11 mouse cellular contexts compared by ENCODE assay signal in genomic region chr17:29993488-29993887, GRCm38 (mm10). TPM values are rescaled to one million over a fixed set of nuclear protein-coding genes. Genes with fewer than 3 reads are reported as not detected.
A peak's percentile ranks its signal among the peaks of the same experiment; 100 is the strongest.
DNase-seq lines count a peak whose midpoint lies in the region.
"Had no signal": no experiment of that assay in that cellular context is flagged by ENCODE, and none has a peak within 500 bp of the region (broad histone marks: within the 10 kb centered on the region; RNA-seq: fewer than 3 reads in every experiment).

No protein-coding gene starts in this region.

- DNase-seq in heart, adult 11 months = peak; percentile 88
- no peak for DNase-seq in heart, adult 9 months (ENCODE audit: low spot score in 2 of 2)
- peak; percentile 66 for DNase-seq in brain, embryonic 18.5 days (ENCODE audit: low read depth, low spot score)
- peak; percentile 86 for DNase-seq in layer of hippocampus, adult 9-11 months
- peak; percentile 51 for DNase-seq in right cerebral cortex, postnatal 14 days
- no peak for DNase-seq in lung, postnatal 25 days (ENCODE audit: low spot score)
- DNase-seq in spleen, postnatal 4 days (ENCODE audit: low spot score in 2 of 2) = no peak
- no peak for DNase-seq in adrenal gland, postnatal 25 days
- DNase-seq: cerebellum, postnatal 25 days; lung, adult 18-20 months; thymus, adult 18-20 months had no signal

RNA-seq across cellular contexts. Expression of gene Zfand3, which starts 11.0 kb away (rescaled TPM):
- total RNA-seq in adrenal gland, postnatal 25 days (2021) = 138 and 144 TPM in 2 replicates

RNA-seq across cellular contexts. Expression of gene Mdga1, which starts 23.6 kb away (rescaled TPM):
- total RNA-seq in adrenal gland, postnatal 25 days (2021) = 1.4 and 1.9 TPM in 2 replicates

Comparison
In these comparisons a context has a peak if more than half of its experiments do, and no peak if none do; other contexts are left out.
1. DNase-seq: peak in heart, adult 11 months (single experiment), brain, embryonic 18.5 days (single experiment), layer of hippocampus, adult 9-11 months (single experiment) and right cerebral cortex, postnatal 14 days (single experiment); none in heart, adult 9 months (0 of 2), lung, postnatal 25 days (single experiment), spleen, postnatal 4 days (0 of 2) and adrenal gland, postnatal 25 days (single experiment).